Mouse (Mus musculus) thymus, postnatal 36 days (tissue): Measurements from ENCODE around the gene Hivep2.

ENCODE experiments used
- DNase-seq, 2 experiments: peaks; one replicate each; pipeline ENCODE4 v3.0.0; 2022; ENCODE audit warnings: mixed read lengths in 2 of 2

The Hivep2 gene

DNA sequence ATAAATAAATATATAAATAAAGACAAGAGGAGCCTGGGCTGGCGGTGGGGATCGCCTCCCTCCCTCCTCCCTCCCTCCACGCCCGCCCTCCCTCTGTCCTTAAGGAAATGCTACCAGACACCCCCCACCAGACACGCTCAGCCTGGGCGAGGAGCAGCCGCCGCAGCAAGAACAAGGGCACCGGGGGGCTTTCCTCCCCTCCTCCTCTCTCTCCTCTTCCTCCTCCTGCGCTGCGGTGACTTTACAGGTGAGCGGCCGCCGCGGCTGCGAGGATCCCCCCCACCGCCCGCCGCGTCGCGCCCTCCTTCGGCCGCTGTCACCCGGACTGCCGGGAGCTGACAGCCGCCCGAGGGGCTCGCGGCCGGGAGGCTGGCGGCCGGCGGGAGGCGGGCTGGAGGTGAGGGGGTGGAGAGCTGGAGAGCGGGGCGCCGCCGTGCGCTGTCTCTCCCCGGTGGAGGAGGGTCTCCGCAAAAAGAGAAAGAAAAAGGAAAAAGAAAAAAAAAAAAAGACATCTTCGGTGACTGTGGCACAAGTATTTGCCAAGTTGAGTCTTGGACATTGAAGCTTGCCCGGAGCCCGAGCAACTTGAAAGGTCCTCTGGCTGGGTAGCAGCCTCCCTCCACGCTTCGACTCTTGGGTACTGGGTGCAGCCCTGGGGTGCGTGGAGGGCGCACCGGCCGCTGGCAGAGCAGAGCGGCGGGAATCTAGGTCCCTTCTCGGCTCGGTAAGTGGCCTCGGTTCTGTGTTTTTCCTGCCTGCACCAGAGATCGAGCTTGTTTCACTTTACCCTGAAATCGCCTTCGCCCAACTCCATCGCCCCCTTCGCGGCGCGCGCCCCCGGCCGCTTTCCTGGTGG, at the start of gene Hivep2:
Gene Hivep2, plus strand, starts transcription at position 102 of the 856 bp plus-strand sequence.
- DNase-seq, result peak; percentile 76 to 84

DNA sequence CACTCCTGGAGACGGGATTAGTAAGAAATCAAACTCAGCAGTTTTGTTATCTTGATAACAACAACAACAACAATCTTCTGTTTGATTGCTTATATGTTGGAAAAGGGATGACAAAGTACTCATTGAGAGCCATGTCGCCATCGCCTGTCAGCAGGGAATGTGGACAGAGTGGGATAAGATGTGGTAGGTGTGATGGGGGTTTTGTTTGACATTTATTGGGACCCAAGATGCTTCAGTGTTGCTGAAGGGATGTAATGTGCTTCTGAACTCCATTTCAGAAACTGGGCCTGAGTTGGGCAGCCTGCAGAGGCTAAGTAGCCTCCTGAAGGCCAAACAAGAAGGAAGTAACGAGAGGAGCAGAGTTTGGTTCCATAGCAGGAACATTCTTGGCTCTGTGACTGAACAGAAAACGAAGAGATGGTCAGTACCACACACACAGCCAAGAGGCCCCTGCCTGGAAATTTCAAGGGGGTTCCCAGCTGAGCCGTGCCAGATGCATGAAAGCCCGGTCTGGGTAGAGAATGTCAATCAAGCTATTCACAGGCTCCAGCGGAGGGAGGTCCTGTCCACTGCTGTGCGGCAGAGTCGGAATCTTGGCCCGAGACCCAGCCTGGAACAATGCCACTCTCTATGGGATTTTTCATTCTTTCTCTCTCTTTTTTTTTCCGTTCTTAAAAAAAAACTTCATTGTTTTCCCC, 49.1 kb upstream of the Hivep2 start:
- DNase-seq, result no peak

DNA sequence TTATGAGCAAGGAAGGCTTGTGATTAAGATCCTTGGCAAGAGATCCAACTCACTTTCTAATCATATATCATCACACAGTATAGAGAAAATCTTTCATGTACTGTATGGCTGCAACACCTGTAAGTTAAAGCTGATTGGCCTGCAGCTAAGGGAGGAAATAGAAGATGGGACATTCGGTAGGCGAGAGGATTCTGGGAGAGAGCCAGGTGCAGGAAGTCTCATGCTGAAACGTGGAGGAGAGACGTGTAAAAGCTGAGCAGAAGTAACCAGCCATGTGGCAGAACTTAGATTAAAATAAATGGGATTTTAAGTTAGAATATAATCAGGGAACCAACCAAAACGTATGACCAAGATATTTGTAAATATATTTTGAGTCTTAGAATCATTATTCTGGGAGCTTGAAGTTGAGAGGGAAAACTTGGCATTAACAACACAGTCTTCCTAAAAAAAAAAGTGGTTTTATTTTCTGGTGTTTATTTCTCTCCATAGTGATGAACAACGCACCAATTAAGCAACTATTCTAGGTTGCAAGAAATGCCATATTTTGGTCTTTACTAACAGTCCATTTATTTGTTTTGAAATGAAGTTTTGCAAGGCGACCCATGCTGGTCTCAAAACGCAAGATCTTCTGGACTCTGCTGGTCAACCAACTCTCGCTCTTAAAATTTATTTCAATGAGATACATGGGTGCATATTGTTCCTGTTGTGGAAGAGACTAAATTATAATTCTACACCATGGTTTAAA, 44.1 kb upstream of the Hivep2 start:
- DNase-seq, result no peak

GRCm38 (mm10) chr10:13929306-13929705, 36.6 kb upstream of the Hivep2 start:
- DNase-seq, result peak; percentile 15 to 35

DNA sequence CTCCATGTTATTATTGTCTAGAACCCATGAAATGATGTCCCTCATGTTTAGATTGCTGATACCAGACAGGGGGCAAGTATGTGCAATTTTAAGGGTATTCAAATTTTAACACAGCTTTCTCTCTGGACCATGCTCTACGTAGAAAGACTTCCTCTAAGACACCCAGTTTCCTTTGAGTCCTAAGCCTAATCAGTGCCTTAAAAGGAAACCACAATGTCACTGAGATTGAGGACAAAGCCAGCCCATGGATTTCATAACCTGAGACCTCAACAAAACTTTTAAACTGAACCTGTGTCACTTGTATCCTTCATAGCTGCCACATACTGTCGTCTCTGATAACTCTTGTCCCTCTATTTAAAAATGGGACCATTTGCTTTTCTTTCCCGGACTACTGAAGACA, 33.7 kb upstream of the Hivep2 start:
- no peak for DNase-seq

DNA sequence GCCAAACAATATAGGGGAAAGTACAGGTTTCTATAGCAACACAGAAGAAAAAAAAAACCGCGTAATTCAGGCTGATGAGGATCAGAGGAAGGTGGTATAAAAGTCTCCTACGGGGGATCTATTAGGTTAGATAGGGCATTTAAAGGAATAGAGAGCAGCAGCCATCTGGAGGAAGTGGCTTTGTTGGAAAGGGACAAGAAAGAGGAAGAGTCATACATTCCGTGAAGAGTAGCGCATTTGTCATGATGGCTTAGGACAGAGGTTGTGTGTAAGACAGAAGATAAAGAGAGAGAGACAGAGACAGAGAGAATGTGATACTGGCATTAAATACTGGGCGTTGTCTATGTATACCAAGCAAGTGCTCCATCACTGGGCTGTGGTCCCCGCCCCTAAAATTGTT, 32.6 kb upstream of the Hivep2 start:
- DNase-seq, result no peak

DNA sequence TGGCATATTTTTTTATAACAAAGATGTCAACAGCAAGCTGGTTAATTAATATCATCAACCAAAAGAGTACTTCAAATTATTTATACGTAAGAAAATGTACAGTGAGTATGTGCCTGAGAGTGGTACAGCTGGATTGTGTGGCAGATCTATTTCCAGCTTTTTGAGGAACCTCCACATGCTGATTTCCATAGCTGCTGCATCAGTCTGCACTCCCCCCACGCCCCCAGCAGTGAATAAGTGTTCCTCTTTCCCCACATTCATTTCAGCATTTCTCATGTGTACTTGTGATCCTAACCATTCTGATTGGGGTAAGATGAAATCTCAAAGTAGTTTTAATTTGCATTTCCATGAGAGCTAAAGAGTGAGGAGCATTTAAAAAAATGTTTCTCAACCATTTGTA, 30.2 kb upstream of the Hivep2 start:
- no peak for DNase-seq

- DNase-seq, result no peak
These were observed 24.5 kb upstream of the Hivep2 start for GRCm38 (mm10) chr10:13941406-13941805.

DNA sequence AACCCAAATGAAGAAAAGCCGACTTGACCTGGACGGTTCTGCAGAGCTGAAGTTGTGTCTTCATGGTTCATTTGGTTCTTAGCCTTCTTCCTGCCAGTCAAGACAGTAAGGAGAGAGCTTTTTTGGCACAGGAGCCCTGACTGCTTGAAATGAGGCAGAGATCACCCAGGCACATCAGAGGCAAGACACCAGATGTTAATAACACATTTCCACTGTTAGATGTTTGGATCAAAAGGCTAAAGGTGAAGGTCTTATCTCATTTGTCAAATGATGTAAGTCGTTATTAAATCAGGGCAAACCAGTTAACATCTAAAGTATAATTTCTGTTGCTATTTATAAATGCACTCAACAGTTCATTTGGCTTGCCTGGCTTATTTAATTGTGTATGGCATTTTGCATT, 22.2 kb upstream of the Hivep2 start:
- no peak for DNase-seq

- no peak for DNase-seq
These were observed 19.4 kb upstream of the Hivep2 start for GRCm38 (mm10) chr10:13946498-13946897.

- DNase-seq, result no peak
These were observed 2.9 kb upstream of the Hivep2 start for GRCm38 (mm10) chr10:13962965-13963364.

DNA sequence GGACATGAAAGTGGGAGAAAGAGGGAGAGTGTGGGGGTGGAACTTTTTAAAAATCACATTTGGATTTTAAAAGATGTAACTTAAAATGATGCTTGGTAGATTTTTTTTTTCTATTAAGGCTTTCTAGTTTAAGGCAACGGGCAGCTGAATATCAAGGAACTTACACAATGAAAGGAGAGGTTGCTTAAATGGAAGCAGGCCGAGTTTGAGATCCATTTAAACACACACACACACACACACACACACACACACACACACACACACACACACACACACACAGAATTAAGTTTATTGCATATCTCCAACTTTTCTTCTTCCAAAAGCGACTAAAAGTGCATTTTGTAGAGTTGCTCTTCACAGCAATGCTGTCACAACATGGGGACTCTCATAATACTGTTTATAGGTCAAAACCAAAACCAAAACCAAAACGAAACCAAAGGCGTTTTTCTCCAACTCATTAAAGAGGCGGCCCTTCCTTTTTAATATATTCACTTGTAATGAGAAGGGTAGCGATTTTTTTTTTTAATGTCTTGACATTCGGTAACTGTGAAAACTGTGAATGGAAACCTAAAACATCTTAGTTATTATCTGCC, 1.9 kb upstream of the Hivep2 start:
- no peak for DNase-seq

GRCm38 (mm10) chr10:13964501-13965281, 1.2 kb upstream of the Hivep2 start:
- peak; percentile 88 to 92 for DNase-seq

GRCm38 (mm10) chr10:13965316-13965973, 430 bp upstream of the Hivep2 start:
- DNase-seq, result peak; percentile 85 to 89

DNA sequence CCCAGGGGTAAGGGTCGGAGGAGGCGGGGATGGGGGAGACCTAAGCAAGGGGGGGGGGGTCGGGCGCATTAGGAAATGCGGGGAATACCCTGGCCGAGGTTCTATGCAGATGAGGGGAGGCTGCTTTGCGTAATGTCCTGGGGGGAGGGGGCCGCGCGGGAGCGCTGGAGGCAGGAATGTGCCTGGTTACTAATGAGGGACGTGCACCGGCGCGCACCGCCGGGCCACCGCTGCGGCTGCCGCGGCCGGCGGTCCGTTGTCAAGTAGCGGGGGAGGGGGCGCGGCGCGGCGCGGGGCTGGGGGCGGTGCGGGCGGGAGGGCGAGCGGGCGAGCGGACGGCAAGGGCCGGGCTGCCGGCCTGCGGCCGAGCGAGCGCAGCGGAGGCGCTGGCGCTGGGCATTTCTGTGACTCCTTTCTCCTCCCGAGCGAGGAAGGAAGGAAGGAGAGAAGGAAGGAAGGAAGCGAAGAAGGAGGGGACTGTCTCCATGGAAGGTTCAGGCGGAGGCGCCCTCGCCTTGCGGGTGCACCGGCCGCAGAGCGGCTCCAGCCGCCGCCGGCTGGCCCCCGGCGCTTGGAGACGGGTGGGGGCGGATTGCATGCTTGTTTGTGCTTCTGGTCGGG, 1.1 kb downstream of the Hivep2 start:
- peak; percentile 71 to 79 for DNase-seq

GRCm38 (mm10) chr10:13967451-13968233, 1.8 kb downstream of the Hivep2 start:
- peak; percentile 91 to 96 for DNase-seq

- no peak for DNase-seq
These were observed 2.3 kb downstream of the Hivep2 start for GRCm38 (mm10) chr10:13968234-13968555.

GRCm38 (mm10) chr10:13968989-13969388, 3.1 kb downstream of the Hivep2 start:
- no peak for DNase-seq

- DNase-seq, result no peak
These were observed 4.4 kb downstream of the Hivep2 start for GRCm38 (mm10) chr10:13970321-13970720.

- no peak for DNase-seq
These were observed 5.4 kb downstream of the Hivep2 start for GRCm38 (mm10) chr10:13971268-13971667.
